Mouse (Mus musculus) kidney, postnatal 10 days (tissue): ENCODE data around the gene Pip5k1c.

Experiments used
- DNase-seq: peaks from one replicate; pipeline ENCODE4 v3.0.0; 2021; ENCODE audit warnings: mixed read lengths

Pip5k1c gene

GRCm38 (mm10) chr10:81292554-81293333 is at the start of gene Pip5k1c:
Pip5k1c (plus strand) TSS chr10:81292963.
- DNase-seq: peak; percentile 99

- peak; percentile 6 for DNase-seq
Observed at GRCm38 (mm10) chr10:81244146-81244545, 48.6 kb upstream of the Pip5k1c start.

GRCm38 (mm10) chr10:81244595-81244994 is 48.2 kb upstream of the Pip5k1c start:
- DNase-seq: peak; percentile 88

- no peak for DNase-seq
Observed at GRCm38 (mm10) chr10:81245166-81245565, 47.6 kb upstream of the Pip5k1c start.

GRCm38 (mm10) chr10:81247804-81248203 is 45.0 kb upstream of the Pip5k1c start:
- no peak for DNase-seq

GRCm38 (mm10) chr10:81249442-81249841 is 43.3 kb upstream of the Pip5k1c start:
- no peak for DNase-seq

GRCm38 (mm10) chr10:81252424-81253419 is 40.0 kb upstream of the Pip5k1c start, which contains the start of gene Matk:
Matk (plus strand) TSS chr10:81252935.
- DNase-seq: peak; percentile 80

- DNase-seq: no peak
Observed at GRCm38 (mm10) chr10:81254886-81255285, 37.9 kb upstream of the Pip5k1c start.

GRCm38 (mm10) chr10:81257158-81258039 is 35.4 kb upstream of the Pip5k1c start:
- DNase-seq: no peak

- DNase-seq: no peak
Observed at GRCm38 (mm10) chr10:81259225-81259884, 33.4 kb upstream of the Pip5k1c start.

- DNase-seq: no peak
Observed at GRCm38 (mm10) chr10:81261025-81261424, 31.7 kb upstream of the Pip5k1c start.

GRCm38 (mm10) chr10:81265540-81265939 is 27.2 kb upstream of the Pip5k1c start:
- DNase-seq: no peak

GRCm38 (mm10) chr10:81266211-81267105 is 26.3 kb upstream of the Pip5k1c start, which contains the start of the genes Mrpl54 and Apba3:
Mrpl54 (minus strand) TSS chr10:81266934.
Apba3 (plus strand) TSS chr10:81266960.
- peak; percentile 98 for DNase-seq

GRCm38 (mm10) chr10:81268056-81268455 is 24.7 kb upstream of the Pip5k1c start:
- peak; percentile 91 for DNase-seq

GRCm38 (mm10) chr10:81268643-81269412 is 23.9 kb upstream of the Pip5k1c start:
- no peak for DNase-seq

GRCm38 (mm10) chr10:81272356-81272755 is 20.4 kb upstream of the Pip5k1c start:
- no peak for DNase-seq

GRCm38 (mm10) chr10:81273842-81274241 is 18.9 kb upstream of the Pip5k1c start:
- DNase-seq: no peak

GRCm38 (mm10) chr10:81277676-81278075 is 15.1 kb upstream of the Pip5k1c start:
- DNase-seq: no peak

GRCm38 (mm10) chr10:81279496-81279895 is 13.3 kb upstream of the Pip5k1c start:
- no peak for DNase-seq

GRCm38 (mm10) chr10:81284189-81284588 is 8.6 kb upstream of the Pip5k1c start:
- DNase-seq: no peak
